Mouse (Mus musculus) c-Kit-positive CD71-positive TER-119-positive erythroid progenitor cells, embryonic 14.5 days (primary cell): ENCODE data around the gene Scrn1.

Experiments used
- DNase-seq: peaks from one replicate; pipeline ENCODE4 v3.0.0-alpha.2; 2013; ENCODE audit warnings: low spot score

Gene Scrn1

DNA sequence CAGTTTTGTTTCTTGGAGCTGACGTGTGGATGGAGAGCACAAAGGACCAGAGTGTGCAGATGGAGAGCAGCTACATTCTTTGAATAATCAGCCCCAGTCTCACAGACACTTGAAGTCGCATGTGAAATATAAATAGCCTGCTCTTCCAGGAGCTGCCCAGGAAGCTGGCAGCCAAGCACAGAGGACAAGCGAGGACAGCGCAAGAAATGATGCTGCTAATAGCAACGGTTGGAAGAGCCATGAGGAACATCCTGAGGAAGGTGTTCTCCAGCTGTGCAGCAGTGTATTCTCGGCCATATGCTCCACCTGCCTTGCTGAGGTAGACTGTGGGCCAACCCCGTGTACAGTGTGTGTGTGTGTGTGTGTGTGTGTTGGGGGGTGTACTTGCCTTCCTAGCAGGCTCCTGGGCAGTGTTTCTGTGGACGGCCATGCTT is 35.2 kb downstream of the Scrn1 start:
- no peak for DNase-seq

DNA sequence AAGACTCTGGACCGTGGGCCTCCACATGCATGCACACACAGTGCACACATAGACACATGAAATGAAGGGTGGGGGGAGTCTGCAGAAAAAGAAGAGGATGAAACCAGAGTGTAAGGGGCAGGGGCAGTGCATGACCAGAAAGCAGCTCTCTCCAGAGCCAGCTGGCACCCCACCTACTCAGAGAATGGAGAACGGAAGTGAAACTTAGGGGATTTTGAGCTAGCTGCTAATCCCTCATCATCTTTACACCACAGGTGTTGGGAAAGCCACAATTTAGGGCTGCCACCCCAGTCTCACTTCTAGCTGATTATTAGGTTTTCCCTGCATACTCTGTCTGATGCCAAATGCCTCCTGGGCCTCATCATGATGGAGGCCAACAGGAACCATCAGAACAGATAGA is 36.1 kb downstream of the Scrn1 start:
- no peak for DNase-seq

DNA sequence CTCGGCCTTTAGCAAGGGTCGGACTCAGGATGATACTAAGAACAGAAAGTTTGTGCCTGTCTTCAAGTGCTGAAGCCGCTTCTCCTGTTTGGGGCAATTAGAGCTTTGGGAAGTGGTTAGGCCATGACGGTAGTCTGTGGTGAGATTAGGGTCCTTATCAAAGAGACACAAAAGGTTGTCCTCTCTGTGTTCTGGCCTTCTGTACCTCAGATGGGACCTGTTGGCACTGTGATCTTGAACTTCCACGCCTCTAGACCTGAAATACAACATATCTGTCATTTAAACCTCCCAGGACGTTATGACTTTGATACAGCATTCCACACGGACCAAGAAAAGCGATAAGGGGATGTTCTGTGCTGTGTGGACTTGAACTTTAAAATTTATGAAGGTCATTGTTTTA is 37.6 kb downstream of the Scrn1 start:
- peak; percentile 29 for DNase-seq

DNA sequence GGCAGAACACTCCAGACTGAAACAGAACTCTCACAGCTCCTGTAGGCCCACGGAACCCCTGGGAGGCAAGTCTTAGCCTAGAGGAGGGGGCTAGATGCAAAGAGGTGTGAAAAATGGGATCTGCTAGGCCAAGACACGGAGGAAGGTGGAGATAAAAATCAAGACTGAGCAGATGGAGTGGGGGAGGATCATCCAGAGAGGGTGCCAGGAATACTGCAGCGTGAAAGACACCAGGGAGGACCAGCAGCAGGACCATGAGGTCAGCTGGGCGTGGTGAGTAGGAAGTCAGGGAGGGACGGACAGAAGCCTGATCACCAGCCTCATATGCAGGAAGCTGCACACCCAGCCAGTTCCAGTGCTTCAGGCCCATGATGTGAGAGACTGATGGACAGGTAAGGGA is 47.5 kb downstream of the Scrn1 start:
- no peak for DNase-seq

DNA sequence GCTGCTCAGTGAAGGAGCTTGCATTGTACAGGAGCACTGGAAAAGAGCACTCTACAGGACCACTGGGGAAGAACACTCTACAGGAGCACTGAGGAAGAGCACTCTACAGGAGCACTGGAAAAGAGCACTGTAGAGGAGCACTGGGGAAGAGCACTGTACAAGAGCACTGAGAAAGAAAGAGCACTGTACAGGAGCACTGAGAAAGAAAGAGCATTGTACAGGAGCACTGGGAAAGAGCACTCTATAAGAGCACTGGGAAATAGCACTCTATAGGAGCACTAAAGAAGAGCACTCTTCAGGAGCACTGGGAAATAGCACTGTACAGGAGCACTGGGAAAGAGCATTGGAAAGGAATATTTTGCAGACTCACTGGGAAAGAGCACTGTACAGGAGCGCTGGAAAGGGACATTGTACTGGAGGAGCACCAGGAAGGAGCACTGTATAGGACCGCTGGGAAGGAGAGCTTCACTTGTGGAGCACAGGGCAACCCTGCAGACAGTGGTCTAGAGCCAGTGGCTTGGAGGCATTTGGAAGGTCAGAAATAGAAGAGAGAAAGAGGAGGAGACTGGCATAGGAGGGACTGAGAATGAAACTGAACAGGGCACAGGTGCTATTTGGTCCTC is 49.7 kb downstream of the Scrn1 start:
- no peak for DNase-seq

DNA sequence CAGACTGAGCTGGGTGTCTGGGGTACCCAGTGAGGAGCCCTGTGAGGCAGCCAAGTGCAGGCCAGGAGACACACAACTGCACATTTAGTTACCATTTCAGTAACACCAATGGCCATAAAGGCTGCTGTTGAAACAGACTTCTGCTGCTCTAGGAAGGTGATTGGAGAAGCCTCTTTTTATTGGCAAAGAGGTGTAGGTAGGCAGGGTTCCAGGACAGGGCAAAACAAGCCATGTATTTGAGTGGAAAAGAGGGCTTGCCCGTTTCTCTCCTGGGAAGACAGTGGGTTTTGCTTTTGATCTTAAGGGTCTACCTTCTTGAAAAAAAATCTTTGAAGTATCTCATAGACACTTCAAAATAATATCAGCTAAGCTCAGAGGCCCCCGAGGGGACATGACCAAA is 54.0 kb downstream of the Scrn1 start:
- no peak for DNase-seq

DNA sequence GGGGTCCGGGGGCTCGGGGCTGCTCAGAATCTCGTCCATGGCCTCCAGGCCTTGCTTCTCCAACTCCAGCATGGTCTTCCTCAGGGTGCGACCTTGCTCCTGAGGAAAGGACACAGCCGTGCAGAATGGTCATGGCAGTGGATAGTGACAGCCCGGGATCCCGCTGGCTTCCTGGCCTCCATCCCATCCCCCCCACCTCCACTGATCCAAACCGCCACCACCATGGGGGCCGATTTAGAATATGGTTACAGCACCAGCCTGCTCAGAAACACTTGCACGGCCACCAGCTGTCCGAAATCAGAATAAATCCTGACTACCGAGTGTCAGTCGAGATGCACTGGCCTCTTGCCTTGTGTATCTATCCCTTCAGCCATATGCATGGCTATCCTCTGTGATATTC is 57.0 kb downstream of the Scrn1 start:
- DNase-seq: no peak

DNA sequence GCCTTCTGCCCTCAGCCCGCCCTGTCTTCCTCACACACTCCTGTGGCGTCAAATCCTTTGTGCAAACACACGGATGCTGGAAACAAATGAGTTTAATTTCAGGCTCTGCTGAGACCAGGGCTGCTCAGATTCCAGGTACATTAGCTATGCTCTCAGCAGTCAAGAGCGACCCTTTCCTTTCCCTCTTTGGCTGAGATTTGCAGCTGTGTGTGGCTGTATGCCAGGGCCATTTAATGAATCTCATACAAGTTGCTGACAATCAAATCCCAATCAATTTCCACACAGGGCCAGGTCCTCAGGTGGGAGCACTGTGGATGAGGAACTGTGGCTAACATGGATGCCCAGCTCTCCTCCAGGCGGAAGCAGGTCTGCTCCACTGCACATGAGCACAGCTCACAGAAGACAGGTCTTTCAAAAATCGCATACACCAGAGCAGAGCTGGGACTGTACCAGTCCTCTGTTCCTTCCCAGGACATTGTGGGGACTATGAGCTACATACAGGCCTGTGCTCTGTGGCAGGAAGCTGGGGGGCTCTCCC is 58.0 kb downstream of the Scrn1 start:
- no peak for DNase-seq

DNA sequence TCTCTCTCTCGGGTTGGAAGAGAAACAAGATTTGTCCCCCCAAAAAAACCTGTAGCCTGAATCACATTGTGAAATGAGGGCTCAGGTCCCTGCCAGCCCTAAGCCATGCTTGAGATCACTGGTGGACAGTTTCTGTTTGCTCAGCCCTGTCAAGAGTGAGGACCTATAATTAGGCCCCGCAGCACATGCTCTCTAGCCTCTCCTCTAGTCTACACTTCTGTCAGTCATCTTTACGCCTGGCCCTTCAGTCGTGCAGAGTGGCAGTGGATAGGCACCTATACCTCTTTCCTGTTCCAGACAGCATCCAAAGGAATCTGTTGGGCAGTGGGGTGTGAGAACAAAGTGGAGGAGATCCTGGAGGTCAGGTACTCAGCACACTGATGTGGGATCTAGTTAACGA is 58.5 kb downstream of the Scrn1 start:
- DNase-seq: no peak

DNA sequence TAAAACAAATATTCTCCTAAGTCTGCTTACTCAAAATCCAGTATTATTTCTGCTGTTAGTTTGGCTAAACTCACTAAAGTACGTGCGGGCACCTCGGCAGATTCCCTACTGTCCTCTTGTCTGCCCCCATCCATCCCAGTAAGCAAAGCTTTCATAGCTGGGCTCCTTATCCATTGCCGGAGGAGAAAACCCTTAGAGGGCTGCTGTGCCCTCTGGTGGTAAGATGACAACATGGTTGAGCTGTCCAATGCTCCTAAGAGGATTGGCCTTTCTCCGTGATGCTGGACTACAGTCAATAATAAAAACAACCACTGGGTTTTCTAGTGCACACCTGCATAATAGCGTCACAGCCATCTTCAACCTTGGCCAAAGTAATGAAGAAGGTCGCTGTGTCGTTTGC is 59.3 kb downstream of the Scrn1 start:
- DNase-seq: no peak

DNA sequence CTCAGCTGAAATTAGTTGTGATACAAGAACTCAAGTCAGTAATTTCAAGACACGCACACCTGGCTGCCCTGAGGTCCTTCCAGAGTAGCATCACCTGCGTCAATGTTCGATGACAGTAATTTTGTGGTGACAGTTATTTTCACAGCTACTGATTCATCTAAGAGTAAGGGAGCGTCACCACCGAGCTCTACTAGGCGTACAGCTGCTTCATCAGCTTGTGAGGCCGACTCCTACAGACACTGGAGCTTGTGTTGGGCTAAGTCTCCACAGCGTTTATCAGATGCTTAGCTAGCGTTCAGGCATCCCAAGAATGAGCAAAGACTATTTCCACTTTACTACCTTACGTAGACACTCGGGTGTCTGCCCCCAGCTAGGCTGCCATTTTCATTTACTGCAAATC is 60.0 kb downstream of the Scrn1 start:
- DNase-seq: no peak

DNA sequence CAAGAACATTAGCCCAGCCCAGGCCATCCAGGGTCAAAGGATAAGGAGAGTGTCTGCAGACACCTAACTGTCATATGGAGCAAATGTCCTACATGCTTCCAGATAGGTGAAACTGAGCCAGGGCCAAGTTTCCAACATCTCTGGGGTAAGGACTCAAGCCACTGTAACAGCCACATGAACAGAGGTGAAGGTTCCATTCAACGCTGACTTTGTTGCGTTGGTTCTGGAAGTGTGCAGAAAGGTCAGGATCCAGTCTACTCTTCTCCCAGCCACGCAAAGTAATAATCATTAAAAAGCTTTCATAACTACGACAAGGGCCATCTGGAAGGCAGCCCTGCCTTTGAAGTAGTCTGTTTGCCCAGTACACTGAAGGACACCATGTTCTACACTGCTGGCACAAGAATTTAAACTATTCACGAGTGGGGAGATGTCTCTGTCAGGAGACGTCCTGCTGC is 63.6 kb downstream of the Scrn1 start:
- DNase-seq: no peak

DNA sequence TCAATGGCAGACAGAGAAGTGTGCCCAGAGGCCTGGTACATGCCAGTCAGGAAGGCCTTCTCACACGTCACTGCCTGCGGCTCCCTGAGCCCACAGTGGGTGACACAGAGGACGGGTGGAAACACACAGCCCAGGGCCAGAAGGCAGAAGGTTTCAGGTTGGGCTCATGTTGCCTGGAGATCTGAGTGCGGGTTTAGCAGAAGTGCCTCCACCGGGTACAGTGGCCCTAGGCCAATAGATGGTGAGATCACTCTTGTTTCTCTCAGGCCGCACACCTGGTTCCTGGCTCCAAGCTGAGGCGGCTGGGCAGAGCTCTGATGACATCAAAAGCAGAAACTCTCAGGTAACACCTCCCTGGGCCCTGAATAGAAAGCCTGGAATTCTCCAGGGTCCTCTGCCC is 70.1 kb downstream of the Scrn1 start:
- no peak for DNase-seq

DNA sequence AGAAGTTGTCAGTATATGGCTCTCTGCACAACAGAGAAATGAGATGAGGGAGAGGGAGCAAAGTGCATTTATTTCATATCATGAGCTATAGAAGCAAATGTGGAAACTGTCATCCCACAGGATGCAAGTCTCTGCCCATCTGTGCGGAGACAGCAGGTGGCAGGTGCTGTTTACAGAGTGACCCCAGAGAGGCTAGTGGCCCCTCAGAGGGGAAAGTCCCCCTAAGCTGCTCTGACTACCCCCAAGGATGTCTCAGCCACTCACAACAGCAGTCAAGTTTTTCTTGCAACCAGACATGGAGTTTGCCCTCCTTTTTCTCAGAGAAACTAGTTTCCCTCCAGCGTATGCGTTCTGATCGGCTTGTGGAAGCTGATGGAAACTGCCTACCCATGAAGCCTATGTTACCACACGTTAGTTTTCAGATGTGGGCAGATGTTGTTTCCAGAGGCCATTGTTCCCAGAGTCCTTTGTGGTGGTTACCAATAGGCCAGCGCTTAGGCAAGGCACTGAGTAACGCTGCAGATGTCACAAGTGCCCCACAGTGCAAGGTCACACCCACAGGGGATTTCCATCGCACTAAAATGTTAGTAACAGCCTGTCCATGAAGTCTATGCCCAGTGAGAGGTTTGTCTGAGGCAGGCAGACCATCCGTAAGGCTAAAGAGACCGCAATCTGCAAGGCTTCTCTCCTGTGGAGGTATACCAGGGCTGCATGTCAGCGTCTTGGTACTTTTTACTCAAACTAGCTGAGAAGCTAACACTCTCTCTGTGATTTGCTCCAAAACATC is 71.5 kb downstream of the Scrn1 start:
- DNase-seq: no peak

DNA sequence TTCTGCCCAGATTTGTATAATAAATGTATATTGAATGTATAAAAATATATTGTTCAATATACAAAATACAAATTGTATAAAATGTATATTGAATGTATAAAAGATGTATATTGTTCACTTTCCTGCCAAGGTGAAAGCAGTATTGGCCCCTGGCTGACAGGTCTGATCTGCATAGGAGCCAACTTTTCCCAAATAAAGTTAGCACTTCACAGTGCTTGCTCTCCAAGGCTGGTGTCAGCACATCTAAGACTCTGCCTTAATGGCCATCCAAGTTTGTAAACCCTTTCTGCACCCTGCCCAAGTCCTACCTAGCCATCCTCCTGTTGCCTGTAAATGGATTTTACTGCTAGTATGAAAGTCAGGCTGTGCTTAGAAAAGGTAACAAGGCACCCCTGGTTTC is 72.2 kb downstream of the Scrn1 start:
- no peak for DNase-seq

DNA sequence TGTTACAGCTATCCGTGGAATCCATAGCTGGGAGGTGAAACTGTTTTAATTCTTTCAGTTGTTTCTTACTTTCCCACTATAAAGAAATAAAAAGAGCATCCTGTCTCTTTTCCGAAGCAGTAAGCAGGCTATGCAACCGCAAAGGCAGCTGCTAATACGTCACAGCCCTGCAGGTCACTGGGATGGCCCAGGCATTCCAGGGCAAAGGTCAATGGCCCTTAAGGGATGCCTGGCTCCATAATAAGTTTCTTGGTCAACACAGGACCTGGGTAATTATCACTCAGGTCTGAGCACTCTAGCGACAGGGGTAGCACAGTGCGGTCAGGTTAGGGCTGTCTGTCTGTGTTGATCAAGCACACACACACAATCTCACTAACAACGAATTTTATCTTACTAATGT is 75.2 kb downstream of the Scrn1 start:
- no peak for DNase-seq

DNA sequence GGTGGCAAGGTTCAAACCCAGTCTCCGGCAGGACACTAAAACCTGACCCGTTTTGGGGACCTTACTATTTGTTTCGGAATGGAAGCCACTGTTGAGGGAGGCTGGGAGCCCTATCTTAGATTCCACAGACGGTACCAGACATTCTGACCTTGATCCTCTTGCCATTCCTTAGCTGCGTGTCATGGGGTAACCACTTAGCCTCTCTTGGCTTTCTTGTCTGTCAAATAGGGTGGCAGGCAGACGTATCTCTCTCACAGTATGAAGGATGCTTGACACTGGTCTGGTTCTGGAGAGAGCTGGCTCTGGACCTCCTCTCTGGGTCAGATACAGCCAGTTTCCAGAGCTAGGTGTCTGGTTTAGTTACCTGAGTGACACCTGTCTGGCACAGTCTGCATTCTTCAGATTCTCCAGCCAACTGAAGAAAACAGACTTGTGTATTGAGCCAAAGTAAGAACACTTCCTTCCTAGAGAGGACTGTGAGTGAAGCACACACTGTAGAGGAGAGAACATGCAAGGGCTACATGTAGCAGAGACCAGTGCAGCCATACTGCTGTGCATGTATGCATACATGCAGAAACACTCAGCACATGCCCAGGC is 80.2 kb downstream of the Scrn1 start:
- DNase-seq: no peak

DNA sequence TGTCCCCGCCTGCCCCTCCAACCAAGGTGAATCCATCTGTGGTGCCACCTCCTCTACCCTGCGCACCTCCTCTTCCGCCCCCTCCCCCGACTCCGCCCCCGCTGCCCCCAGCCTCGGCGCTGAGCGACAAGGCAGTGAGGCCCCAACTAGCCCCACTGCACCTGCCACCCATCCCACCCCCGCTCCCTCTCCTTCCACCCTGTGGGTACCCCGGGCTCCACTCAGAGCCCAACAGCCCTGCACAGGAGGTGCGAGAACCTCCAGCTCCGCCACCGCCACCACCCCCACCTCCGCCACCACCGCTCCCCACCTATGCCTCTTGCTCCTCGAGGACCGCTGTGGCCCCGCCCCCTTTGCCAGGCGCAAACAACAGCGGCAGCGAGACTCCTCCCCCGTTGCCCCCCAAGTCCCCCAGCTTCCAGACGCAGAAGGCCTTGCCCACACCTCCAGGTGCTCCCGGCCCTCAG is 80.8 kb downstream of the Scrn1 start:
- DNase-seq: no peak

DNA sequence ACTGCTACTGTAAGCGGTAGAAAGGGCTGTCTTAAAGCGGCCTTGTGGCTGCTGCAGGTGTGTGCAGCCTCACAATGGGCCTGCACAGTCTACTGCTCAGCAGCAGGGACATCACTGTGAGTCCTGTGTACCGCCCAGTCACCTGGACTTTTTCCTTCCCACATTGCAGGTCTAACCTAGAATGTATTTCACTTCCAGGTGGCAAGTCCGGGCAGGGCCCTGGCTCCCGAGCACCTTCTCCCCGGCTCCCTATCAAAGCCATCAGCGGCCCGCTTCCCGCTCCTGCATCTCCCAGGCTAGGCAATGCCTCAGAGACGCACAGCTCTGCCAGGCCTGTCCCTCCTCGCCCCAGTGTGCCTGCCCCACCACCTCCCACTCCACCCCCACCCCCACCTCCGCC is 81.3 kb downstream of the Scrn1 start:
- no peak for DNase-seq

DNA sequence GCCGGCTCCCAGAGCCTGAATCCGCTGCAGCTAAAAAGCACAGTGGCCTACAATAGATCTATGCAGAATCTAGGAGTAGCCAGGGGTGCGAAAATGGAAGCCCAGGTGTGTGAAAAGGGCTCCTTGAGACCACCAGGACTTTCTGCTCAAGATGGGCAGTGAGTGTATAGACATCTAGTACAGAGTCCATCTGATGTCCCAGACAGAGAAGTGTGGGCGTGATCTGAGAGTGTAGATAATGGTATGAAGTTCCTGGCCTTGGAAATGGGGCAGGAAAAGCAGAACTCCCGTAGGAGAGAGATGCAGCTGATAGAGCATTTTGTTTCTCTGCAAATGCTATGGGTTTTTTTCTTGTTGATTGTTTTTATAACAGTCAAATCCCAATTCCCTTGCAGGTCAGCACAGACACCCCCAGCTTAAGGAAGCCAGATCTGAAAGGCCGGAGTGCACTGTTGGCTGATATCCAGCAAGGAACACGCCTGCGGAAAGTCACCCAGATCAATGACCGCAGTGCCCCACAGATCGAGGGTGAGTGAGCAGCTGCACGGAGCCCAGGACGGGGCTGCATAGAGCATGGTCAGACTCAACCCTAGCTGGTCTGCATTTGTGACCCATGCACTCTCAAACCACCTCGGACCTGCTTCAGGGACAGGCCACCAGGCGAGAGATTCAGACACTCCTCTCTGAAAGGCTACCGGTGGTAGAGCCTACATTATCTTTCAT is 84.7 kb downstream of the Scrn1 start:
- DNase-seq: no peak

DNA sequence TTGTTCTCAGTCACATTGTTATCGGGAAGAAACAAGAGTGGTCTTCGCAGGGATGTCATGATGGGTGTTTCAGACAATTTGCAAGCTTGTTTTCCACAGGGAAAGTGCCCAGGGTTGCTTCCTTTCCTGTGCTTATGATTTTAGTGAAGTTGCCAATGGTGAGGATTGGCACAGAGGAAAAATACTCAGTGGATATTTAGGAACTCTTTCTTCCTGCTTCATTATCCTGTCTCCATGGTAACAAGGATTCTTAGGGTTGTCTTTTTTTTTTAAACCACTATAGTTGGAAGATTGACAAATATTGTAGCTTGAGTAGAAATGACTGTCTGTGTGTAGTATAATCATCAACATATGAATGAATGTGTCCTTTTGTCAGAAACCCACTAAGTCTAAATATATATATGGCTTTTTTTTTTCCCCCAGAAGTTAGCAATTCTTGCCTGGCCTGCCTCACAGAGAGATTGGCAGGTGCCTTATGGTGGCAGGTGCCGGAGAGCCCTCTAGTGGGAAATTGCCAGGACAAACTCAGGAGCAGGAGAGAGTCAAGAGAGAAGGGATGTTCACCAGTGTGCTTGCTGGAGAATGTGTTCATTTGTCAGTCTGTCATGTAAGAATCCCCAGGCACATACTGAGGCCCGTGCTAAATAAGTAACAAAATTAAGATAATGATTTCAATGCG is 87.5 kb downstream of the Scrn1 start:
- no peak for DNase-seq
